Mouse (Mus musculus): ENCODE measurements around the gene Gper1.

Gene Gper1

DNA sequence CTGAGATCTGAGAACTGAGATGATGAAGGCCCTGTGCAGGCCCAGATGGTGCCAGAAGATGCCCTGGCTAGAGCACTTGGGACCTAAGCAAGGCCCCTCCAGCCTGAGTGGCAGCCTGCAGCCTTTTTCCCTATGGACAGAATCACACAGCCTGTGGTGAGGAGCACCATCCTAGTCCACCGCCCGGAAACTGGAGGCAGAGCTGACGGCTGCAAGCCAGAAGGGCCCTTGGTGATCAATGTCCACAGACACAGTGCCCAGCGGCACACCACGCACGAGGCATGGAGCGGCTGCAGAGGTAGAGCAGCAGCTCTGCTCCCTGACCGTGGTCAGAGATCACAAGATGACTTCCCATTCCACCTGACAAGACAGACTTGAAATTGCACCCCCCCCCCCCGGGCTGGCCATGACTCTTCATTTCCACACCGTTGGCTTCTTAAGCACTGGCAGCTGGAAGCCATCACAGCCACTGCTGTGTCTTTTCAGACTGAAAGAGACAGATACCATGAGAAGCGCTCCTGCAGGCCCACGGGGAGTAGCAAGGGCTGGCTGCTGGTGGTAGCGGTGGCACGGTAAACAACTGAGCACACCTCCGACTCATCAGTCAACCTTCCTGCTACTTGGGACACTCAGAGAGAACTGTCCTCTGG is 11.2 kb upstream of the Gper1 start:
- DNase-seq (ENCODE audit: low spot score in 2 of 2): no peak

DNA sequence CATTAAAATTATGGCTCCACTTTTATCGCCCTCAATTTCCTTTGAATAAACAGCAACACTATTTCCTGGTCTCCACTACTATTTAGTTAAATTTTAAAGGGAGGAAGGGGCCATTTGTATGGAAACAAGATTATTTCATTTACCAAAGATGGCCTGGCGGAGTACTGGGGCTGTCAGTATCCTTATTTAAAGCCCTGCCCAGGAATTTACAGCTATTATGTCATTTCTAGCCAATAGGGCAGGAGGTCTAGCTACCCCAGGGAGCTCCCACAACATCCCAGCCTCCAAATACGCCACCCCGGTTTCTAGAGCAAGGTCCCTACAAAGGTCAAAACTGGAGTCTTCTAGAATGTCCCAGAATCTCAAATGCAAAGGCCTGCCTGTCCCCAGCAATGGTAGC is 9.4 kb upstream of the Gper1 start:
- DNase-seq (ENCODE audit: low spot score in 2 of 2): no peak

DNA sequence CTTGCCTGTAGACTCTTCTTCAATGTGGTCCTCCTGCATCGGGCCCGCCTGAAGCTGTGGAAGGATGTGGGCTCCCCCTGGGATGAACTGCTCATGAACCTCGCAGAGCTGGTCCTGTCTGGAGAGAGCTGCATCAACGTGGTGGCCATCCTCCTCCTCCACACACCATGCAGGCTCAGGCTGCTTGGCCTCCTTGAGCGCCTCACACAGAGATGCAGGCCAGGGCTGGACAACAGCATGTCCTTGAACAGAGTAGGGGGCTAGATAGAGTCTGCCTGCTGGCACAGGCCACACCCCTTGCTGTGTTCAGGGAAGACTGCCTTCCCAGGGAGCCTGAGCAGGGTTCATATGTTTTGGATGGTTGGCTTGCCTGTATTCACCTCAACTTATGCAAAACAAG is 8.0 kb upstream of the Gper1 start:
- no peak for DNase-seq (ENCODE audit: low spot score in 2 of 2)

DNA sequence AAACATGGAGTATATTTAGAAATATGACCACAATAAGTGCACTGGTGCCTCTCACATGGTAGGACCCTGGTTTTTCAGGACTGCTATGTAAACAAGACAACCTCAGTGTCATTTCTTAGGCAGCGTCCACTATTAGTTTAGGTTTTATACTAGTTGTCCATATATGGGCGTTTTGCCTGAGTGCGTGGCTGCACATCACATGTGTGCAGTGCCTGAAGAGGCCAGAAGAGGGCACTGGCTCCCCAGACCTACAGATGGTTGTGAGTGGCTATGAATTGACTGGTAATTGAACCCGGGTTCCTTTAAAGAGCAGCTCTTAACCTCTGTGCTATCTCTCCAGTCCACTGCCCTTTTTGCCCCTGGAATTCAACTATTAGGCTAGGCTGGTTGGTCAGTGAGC is 6.0 kb upstream of the Gper1 start:
- DNase-seq (ENCODE audit: low spot score in 2 of 2): no peak

GRCm38 (mm10) chr5:139417480-139417879 is 5.5 kb upstream of the Gper1 start:
- no peak for DNase-seq (ENCODE audit: low spot score in 2 of 2)

DNA sequence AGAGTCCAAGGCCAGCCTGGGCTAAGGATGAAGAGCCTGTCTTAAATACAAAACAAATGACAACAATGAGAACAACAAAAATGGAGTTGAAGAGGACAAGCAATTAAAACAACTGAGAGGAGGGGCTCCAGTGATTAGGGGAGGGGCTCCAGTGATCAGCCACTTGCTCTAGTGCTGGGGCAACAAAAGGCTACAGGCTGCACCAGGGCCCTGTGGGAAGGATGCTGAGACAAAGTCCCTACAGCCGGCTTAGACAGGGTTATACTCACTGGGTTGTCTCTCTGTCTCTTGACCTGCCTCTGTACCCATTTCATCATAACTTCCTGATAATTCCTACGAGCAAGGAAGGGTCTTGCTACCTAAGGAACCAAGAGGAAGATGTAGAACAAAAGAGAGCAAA is 4.8 kb upstream of the Gper1 start:
- DNase-seq (ENCODE audit: low spot score in 2 of 2): no peak

GRCm38 (mm10) chr5:139418633-139419032 is 4.3 kb upstream of the Gper1 start:
- no peak for DNase-seq (ENCODE audit: low spot score in 2 of 2)

DNA sequence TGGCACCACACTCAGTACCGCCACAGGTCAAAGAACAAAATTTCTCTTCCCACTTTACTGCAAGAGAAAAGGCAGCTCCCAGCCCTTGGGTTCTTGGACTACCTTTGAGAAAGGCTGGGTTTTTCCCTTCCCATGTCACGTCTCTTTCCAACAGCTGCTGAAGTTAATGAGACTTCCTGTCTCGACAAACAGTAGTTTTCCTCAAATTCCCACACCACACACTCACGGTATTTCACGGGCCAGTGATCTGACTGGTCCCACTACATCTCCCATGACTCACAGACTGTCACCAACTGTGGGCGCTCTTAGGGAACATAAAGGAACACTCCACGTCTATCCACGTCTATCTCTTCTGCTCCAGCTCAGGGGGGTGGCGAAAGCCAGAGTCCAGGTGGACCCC is 2.2 kb downstream of the Gper1 start:
- no peak for DNase-seq (ENCODE audit: low spot score in 2 of 2)

DNA sequence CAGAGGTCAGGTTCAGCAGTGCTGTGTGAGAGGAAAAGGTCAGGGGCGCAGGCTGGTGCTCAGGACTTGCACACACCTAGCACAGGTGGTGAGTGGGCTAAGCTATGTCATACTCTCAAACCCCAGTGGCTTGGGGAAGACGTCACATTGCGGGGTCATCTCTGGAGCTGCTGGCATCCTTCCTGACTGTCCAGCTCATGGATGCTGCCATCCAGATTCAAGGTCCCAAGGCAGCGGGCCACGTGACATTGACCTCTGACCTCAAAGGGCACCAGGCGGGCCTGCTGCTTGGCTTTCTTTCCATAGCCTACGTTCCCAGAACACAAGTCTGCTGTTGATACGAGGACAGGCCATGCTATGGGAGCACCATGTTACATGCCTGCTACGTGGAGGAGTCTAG is 4.0 kb downstream of the Gper1 start:
- no peak for DNase-seq (ENCODE audit: low spot score in 2 of 2)

DNA sequence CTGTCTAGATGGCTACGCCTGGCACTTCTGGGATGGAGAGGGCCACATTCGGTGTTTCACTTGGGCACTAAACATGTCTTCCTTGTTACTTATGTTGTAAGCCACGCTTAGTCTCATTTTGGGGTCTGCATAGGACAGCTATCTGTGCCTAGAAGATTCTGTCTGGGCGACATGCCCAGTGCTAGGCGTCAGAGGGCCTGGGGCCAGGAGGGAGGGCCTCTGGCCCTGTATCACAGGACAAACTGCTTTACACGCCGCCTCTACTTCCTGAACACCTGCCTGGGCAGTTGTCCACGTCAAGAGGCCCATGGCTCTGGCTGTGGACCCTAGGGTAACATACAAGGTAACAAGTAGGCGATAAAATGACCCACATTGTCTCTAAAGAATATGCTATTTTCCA is 5.0 kb downstream of the Gper1 start:
- no peak for DNase-seq (ENCODE audit: low spot score in 2 of 2)

DNA sequence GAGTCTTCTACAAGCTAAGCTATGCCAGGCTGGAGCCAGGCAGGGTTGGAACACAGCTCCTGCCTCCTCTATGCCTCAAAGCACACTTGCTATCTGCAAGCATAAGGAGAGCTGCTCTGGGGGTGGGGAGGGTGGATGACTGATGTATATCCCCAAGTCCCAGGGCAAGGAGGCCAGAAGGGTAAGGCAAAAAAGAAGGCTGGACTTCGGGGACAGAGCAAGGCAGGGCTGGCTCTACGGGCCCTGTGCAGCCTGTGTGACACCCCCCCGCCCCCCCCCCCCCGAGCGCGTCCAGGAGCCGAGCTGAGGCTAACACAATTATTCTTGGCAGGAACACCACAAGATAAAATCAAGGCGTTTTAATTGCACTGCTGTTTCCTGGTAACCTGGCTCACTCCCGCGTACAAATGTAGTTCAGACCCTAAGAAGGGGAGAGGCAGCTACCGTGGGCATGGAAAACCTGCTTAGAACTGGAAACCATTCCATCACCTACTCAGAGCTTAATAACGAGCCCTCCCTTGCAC is 6.9 kb downstream of the Gper1 start:
- no peak for DNase-seq (ENCODE audit: low spot score in 2 of 2)

GRCm38 (mm10) chr5:139432333-139432732 is 9.4 kb downstream of the Gper1 start:
- DNase-seq (ENCODE audit: low spot score in 2 of 2): no peak

- DNase-seq (ENCODE audit: low spot score in 2 of 2): no peak
Measured at GRCm38 (mm10) chr5:139432747-139433508, 10.0 kb downstream of the Gper1 start.

DNA sequence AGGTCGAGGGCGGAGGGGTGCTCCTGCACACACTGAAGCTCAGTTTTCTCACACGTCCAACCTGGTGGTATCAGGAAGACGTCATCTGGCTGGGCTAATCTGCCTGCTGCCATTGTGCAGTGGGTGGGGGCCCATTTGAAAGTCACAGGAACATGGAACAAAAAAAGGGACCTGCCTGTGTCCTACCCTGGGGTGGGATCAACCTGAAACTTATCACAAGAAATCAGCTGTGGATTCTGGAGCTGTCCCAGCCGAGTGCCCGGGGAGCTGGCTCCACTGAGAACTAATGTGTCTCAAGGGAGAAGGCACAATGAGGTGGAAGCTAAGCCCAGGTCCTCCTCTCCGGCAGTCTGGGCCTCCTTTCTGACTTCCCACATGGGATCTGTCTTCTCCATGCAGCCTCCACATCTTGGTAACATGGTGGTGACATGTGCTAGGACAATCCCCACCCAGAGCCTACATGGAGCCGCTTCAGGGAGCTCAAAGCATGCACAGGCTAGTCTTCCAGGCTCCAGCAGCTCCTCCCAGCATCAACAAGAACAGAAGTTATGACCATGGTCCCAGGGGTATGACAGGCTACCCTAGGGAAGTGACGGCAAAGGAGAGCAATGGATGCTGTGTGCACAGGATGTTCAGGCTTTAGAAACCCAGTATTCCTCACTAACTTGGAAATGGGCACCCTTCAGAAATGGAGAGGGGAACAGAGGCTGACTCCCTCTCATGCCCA is 11.1 kb downstream of the Gper1 start:
- no peak for DNase-seq (ENCODE audit: low spot score in 2 of 2)

GRCm38 (mm10) chr5:139434940-139435339 is 12.0 kb downstream of the Gper1 start:
- peak; percentile 49 to 52 for DNase-seq (ENCODE audit: low spot score in 2 of 2)

DNA sequence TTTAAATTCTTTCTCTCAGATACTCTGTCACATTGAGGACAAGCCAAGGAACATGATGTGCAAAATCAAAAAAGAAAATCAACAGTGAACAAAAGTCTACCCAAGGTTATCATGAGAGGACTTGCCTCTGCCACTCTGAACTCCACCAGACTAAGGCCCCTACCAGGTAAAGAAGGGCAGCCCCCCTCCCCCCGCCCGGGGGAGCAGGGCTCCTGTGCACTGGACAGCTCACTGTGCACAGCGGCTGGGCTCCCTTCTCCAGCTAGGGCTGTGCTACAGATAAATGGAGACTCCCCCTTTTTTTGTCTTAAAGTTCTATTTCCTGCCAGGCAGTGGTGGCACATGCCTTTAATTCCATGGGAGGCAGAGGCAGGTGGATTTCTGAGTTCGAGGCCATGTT is 14.8 kb downstream of the Gper1 start:
- no peak for DNase-seq (ENCODE audit: low spot score in 2 of 2)

GRCm38 (mm10) chr5:139438440-139438839 is 15.5 kb downstream of the Gper1 start:
- no peak for DNase-seq (ENCODE audit: low spot score in 2 of 2)

DNA sequence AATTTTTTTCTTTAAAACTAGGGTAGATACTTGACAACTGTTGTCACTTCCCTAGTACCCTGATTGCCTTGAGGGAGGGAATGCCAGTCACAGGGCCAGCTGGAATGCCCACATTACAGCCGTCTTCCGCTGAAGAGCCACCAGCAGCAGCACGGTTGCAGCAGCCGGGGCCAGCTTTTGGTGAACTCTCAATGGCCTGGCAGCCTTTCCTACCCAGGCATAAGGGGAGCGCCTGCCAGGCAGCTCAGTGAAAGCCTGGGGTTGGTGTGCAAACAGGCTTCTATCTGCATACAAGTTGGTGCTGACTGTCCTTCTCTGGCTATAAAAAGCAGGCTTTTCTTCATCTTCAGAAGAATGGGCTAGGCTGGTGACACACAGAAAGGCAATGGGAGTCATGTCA is 17.5 kb downstream of the Gper1 start:
- no peak for DNase-seq (ENCODE audit: low spot score in 2 of 2)

DNA sequence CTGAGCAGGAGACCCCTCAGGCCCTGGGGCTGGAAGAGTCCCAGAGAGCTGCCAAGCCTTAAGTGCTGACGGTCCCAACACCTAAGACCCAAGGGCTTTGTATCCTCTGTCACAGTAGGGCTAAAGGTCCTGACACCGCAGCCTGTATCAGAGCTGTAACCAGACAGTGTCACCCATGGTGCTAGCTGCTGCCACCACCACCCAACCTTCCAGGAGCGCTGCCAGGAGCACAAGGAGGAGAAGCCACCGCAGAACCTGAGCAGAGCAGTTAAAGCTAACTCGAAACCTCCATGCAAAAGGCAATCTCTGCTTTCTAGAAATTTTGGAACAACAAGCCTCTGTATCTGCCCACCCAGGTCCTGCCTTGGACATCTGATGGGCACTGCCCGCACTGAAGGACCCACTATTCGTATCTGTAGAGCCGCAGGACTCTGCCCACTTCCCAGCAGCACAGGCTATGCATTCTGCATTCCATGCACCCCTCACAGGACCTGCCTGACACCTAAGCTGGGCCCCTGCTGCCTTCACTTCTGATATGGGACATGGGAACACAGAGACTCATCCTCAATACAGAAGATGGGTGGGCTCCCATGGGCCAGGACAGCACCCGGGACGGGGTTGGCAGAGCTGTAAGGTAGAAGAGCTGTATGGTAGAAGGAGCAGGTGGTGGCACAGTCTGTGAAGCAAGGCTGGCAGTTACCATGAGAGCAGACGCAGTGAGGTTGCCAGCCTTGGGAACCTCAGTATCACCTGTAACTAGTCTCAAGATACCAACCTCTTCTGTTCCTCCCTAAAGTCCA is 18.2 kb downstream of the Gper1 start:
- DNase-seq (ENCODE audit: low spot score in 2 of 2): no peak

DNA sequence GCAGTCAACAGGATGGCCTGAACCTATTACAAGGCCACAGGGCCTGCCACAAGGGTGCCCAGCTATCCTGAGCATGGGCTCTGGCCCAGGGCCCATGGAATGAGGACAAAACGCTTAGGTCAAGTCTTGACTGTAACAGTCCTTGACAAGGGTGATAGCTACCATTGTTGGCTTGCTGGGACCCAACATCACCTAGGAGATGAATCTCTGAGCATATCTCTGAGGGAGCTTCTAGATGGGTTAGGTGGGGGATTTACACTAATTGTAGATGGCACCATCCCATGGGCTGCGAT is 18.7 kb downstream of the Gper1 start:
- no peak for DNase-seq (ENCODE audit: low spot score in 2 of 2)

- no peak for DNase-seq (ENCODE audit: low spot score in 2 of 2)
Measured at GRCm38 (mm10) chr5:139442428-139442827, 19.5 kb downstream of the Gper1 start.

GRCm38 (mm10) chr5:139442962-139443361 is 20.0 kb downstream of the Gper1 start:
- DNase-seq (ENCODE audit: low spot score in 2 of 2): no peak

Data from frontal cortex, postnatal 25 days (tissue).